Mouse (Mus musculus) limb, embryonic 14.5 days (tissue): ENCODE data around the gene Trim13. TPM values are rescaled to one million over a fixed set of nuclear protein-coding genes. Genes with fewer than 3 reads are reported as not detected.

Experiments
- ATAC-seq: fragments of 200-750 bp; cut with Nextera tagmentation; 2 replicates; pipeline ENCODE4 v1.8.0; 2017; ENCODE audit warnings: low read depth, moderate number of reproducible peaks, moderate TSS enrichment; ENCODE audit not compliant: low FRiP score
- DNase-seq: peaks from one replicate; pipeline ENCODE4 v3.0.0-alpha.2; 2015; ENCODE audit warnings: low spot score
- H3K27ac ChIP-seq: fragments of 300-500 bp; sonication (generic); replicated peaks from 2 replicates; pipeline ENCODE4 v1.5.1; 2014; ENCODE audit warnings: low read depth, mild to moderate bottlenecking, low read length, moderate library complexity, mixed read lengths
- H3K27me3 ChIP-seq: fragments of 300-500 bp; sonication (generic); 2 replicates; pipeline ENCODE4 v1.6.1; 2014; ENCODE audit warnings: low read length, mixed read lengths; ENCODE audit not compliant: control insufficient read depth, insufficient read depth
- H3K36me3 ChIP-seq: fragments of 300-500 bp; sonication (generic); 2 replicates; pipeline ENCODE4 v1.6.1; 2014; ENCODE audit warnings: mild to moderate bottlenecking, low read length, moderate library complexity, mixed read lengths; ENCODE audit not compliant: control insufficient read depth, insufficient read depth
- H3K4me1 ChIP-seq: fragments of 300-500 bp; sonication (generic); 2 replicates; pipeline ENCODE4 v1.6.1; 2014; ENCODE audit warnings: antibody characterized with exemption, low read length, mixed read lengths; ENCODE audit not compliant: control insufficient read depth, insufficient read depth
- H3K4me2 ChIP-seq: fragments of 300-500 bp; sonication (generic); replicated peaks from 2 replicates; pipeline ENCODE4 v1.6.1; 2014; ENCODE audit warnings: low read depth, mild to moderate bottlenecking, low read length, moderate library complexity; ENCODE audit not compliant: severe bottlenecking
- H3K4me3 ChIP-seq: fragments of 300-500 bp; sonication (generic); replicated peaks from 2 replicates; pipeline ENCODE4 v1.5.1; 2014; ENCODE audit warnings: low read length
- H3K9ac ChIP-seq: fragments of 300-500 bp; sonication (generic); 2 replicates; pipeline ENCODE4 v1.6.1; 2014; ENCODE audit warnings: mild to moderate bottlenecking, low read depth, low read length, moderate library complexity; ENCODE audit not compliant: severe bottlenecking
- H3K9me3 ChIP-seq: fragments of 300-500 bp; sonication (generic); 2 replicates; pipeline ENCODE4 v1.6.1; 2016; ENCODE audit warnings: low read length; ENCODE audit not compliant: control insufficient read depth
- POLR2A ChIP-seq: fragments of 200-500 bp; IDR thresholded peaks from 2 replicates; pipeline ENCODE4 v1.8.0; 2012; ENCODE audit warnings: inconsistent platforms, mild to moderate bottlenecking, moderate library complexity, borderline replicate concordance; ENCODE audit not compliant: insufficient read depth, insufficient read length; ENCODE audit errors: extremely low read depth
- WGBS: fragments of 180-500 bp; shearing (Covaris S2); extraction: QIAGEN DNeasy Blood & Tissue Kit; methylation state at CpG from one replicate; pipeline ENCODE4 v1.1.7; 2014; 5-methylcytosine and 5-hydroxymethylcytosine counted together
- polyA plus RNA-seq, 2 experiments: library from polyadenylated mRNA; depleted of rRNA in 1 of 2; stranded (reverse) in 1 of 2; unstranded in 1 of 2; fragments of >200 nt; fragmentation: Nextera tagmentation in 1 of 2; extraction: Ambion mirVana in 1 of 2; gene quantifications; 2 replicates each; pipeline versions ENCODE4 v1.2.1 to v1.2.3; 2012 to 2014

The Trim13 gene
- polyA plus RNA-seq, 2 experiments = 15.6 to 24.0 TPM

GRCm38 (mm10) chr14:61613319-61613718 is 15.3 kb downstream of the Trim13 start:
- no peaks in the 10 kb centered on the region for H3K9me3 ChIP-seq
- H3K4me3 ChIP-seq = no peak overlapping the region
- ATAC-seq (no peak), DNase-seq (no peak)
- H3K36me3 ChIP-seq = no peaks in the 10 kb centered on the region; the same call in 1 of the 2 replicates
- no peaks in the 10 kb centered on the region for H3K4me1 ChIP-seq
- no peak overlapping the region for H3K27ac ChIP-seq
- H3K27me3 ChIP-seq = no peaks in the 10 kb centered on the region
- no peak for TF ChIP-seq POLR2A
- H3K9ac ChIP-seq = no peak overlapping the region
- 91% methylated on average over 2 of the region's 2 CpGs for WGBS
- H3K4me2 ChIP-seq = no peak overlapping the region

GRCm38 (mm10) chr14:61620371-61620770 is 22.3 kb downstream of the Trim13 start:
- H3K9me3 ChIP-seq = no peaks in the 10 kb centered on the region
- no peak overlapping the region for H3K27ac ChIP-seq
- no peaks in the 10 kb centered on the region for H3K27me3 ChIP-seq
- peaks cover 4% of the 10 kb centered on the region; the same call in 1 of the 2 replicates for H3K36me3 ChIP-seq
- H3K9ac ChIP-seq = no peak overlapping the region
- ATAC-seq (no peak), DNase-seq (no peak)
- no peak overlapping the region for H3K4me2 ChIP-seq
- no peaks in the 10 kb centered on the region for H3K4me1 ChIP-seq
- TF ChIP-seq POLR2A = no peak
- WGBS = 95% methylated on average over 2 of the region's 2 CpGs
- no peak overlapping the region for H3K4me3 ChIP-seq

GRCm38 (mm10) chr14:61635969-61636368 is 37.9 kb downstream of the Trim13 start:
- Histone ChIP-seq H3K4me2 (no peak overlapping the region), H3K36me3 (peaks cover 23% of the 10 kb centered on the region), H3K27ac (no peak overlapping the region), H3K4me1 (no peaks in the 10 kb centered on the region), H3K9me3 (no peaks in the 10 kb centered on the region), H3K4me3 (no peak overlapping the region), H3K9ac (no peak overlapping the region), H3K27me3 (no peaks in the 10 kb centered on the region)
- TF ChIP-seq POLR2A = no peak
- ATAC-seq (no peak), DNase-seq (no peak)

- no peak for TF ChIP-seq POLR2A
Observed at GRCm38 (mm10) chr14:61642668-61643067, 44.6 kb downstream of the Trim13 start.

GRCm38 (mm10) chr14:61645547-61645946 is 47.5 kb downstream of the Trim13 start:
- ATAC-seq (no peak), DNase-seq (no peak)
- 26% methylated on average over 1 of the region's 1 CpGs for WGBS
- Histone ChIP-seq H3K4me3 (no peak overlapping the region), H3K27me3 (no peaks in the 10 kb centered on the region), H3K9ac (no peak overlapping the region), H3K4me2 (no peak overlapping the region), H3K27ac (no peak overlapping the region), H3K36me3 (no peaks in the 10 kb centered on the region), H3K4me1 (no peaks in the 10 kb centered on the region), H3K9me3 (no peaks in the 10 kb centered on the region)
- TF ChIP-seq POLR2A = no peak

More at GRCm38 (mm10) chr14:61642668-61643067, 44.6 kb downstream of the Trim13 start:
- H3K36me3 ChIP-seq = no peaks in the 10 kb centered on the region; the same call in none of the 2 replicates
- WGBS = 23% methylated on average over 1 of the region's 1 CpGs
- no peak overlapping the region for H3K4me2 ChIP-seq
- no peaks in the 10 kb centered on the region for H3K9me3 ChIP-seq
- no peak for DNase-seq
- H3K27ac ChIP-seq = no peak overlapping the region
- no peak overlapping the region for H3K9ac ChIP-seq
- H3K27me3 ChIP-seq = no peaks in the 10 kb centered on the region
- no peak overlapping the region for H3K4me3 ChIP-seq
- H3K4me1 ChIP-seq = no peaks in the 10 kb centered on the region
- ATAC-seq = no peak
